Mouse (Mus musculus): ENCODE results near the gene Dok3. TPM values are rescaled to one million over a fixed set of nuclear protein-coding genes. Genes with fewer than 3 reads are reported as not detected.

Gene Dok3
- polyA plus RNA-seq, 1 experiment from 2014 or later: 3.4 TPM

- H3K9me3 ChIP-seq (ENCODE audit: control insufficient read depth, low read length): no peaks in the 10 kb centered on the region
- H3K36me3 ChIP-seq (ENCODE audit: control insufficient read depth, insufficient read depth, low read length): peaks cover 97% of the 10 kb centered on the region
- no peak overlapping the region for H3K27ac ChIP-seq (replicated peaks; ENCODE audit: low read depth, low read length)
- no peak overlapping the region for H3K4me3 ChIP-seq (replicated peaks; ENCODE audit: low read depth, low read length)
- no peak overlapping the region for H3K4me2 ChIP-seq (ENCODE audit: low read length)
- 93% methylated on average over 5 of the region's 5 CpGs for WGBS
- no peak for DNase-seq
- H3K9ac ChIP-seq (replicated peaks; ENCODE audit: low read length): no peak overlapping the region
- no peak for ATAC-seq (ENCODE audit: low FRiP score, low TSS enrichment)
- no peaks in the 10 kb centered on the region for H3K4me1 ChIP-seq (ENCODE audit: control insufficient read depth, insufficient read depth, low read length)
- no peaks in the 10 kb centered on the region for H3K27me3 ChIP-seq (ENCODE audit: control insufficient read depth, insufficient read depth, low read length)
These were observed 19.3 kb upstream of the Dok3 start for GRCm38 (mm10) chr13:55548426-55548825.

- H3K9ac ChIP-seq (replicated peaks; ENCODE audit: low read length): no peak overlapping the region
- H3K4me3 ChIP-seq (replicated peaks; ENCODE audit: low read depth, low read length): no peak overlapping the region
- H3K4me2 ChIP-seq (ENCODE audit: low read length): no peak overlapping the region
- no peak for ATAC-seq (ENCODE audit: low FRiP score, low TSS enrichment)
- H3K4me1 ChIP-seq (ENCODE audit: control insufficient read depth, insufficient read depth, low read length): no peaks in the 10 kb centered on the region
- H3K27me3 ChIP-seq (ENCODE audit: control insufficient read depth, insufficient read depth, low read length): no peaks in the 10 kb centered on the region
- no peak overlapping the region for H3K27ac ChIP-seq (replicated peaks; ENCODE audit: low read depth, low read length)
- no peak for DNase-seq
- H3K36me3 ChIP-seq (ENCODE audit: control insufficient read depth, insufficient read depth, low read length): peaks cover 97% of the 10 kb centered on the region
- H3K9me3 ChIP-seq (ENCODE audit: control insufficient read depth, low read length): no peaks in the 10 kb centered on the region
- 96% methylated on average over 2 of the region's 2 CpGs for WGBS
These were observed 18.8 kb upstream of the Dok3 start for GRCm38 (mm10) chr13:55547916-55548315.

GRCm38 (mm10) chr13:55544792-55545191, 15.7 kb upstream of the Dok3 start:
- 88% methylated on average over 6 of the region's 6 CpGs for WGBS
- DNase-seq (no peak), ATAC-seq (ENCODE audit: low FRiP score, low TSS enrichment) (no peak)
- H3K4me1 ChIP-seq (ENCODE audit: control insufficient read depth, insufficient read depth, low read length): no peaks in the 10 kb centered on the region
- H3K4me2 ChIP-seq (ENCODE audit: low read length): no peak overlapping the region
- H3K27me3 ChIP-seq (ENCODE audit: control insufficient read depth, insufficient read depth, low read length): no peaks in the 10 kb centered on the region
- peaks cover 100% of the 10 kb centered on the region for H3K36me3 ChIP-seq (ENCODE audit: control insufficient read depth, insufficient read depth, low read length)
- H3K27ac ChIP-seq (replicated peaks; ENCODE audit: low read depth, low read length): no peak overlapping the region
- no peak overlapping the region for H3K4me3 ChIP-seq (replicated peaks; ENCODE audit: low read depth, low read length)
- H3K9ac ChIP-seq (replicated peaks; ENCODE audit: low read length): no peak overlapping the region
- no peaks in the 10 kb centered on the region for H3K9me3 ChIP-seq (ENCODE audit: control insufficient read depth, low read length)

- 94% methylated on average over 8 of the region's 8 CpGs for WGBS
- Histone ChIP-seq H3K9me3 (ENCODE audit: control insufficient read depth, low read length) (no peaks in the 10 kb centered on the region), H3K4me2 (ENCODE audit: low read length) (no peak overlapping the region), H3K27me3 (ENCODE audit: control insufficient read depth, insufficient read depth, low read length) (no peaks in the 10 kb centered on the region), H3K9ac (replicated peaks; ENCODE audit: low read length) (no peak overlapping the region), H3K36me3 (ENCODE audit: control insufficient read depth, insufficient read depth, low read length) (peaks cover 100% of the 10 kb centered on the region), H3K27ac (replicated peaks; ENCODE audit: low read depth, low read length) (no peak overlapping the region), H3K4me3 (replicated peaks; ENCODE audit: low read depth, low read length) (no peak overlapping the region), H3K4me1 (ENCODE audit: control insufficient read depth, insufficient read depth, low read length) (no peaks in the 10 kb centered on the region)
- ATAC-seq (ENCODE audit: low FRiP score, low TSS enrichment): no peak
- no peak for DNase-seq
These were observed 14.4 kb upstream of the Dok3 start for GRCm38 (mm10) chr13:55543447-55543846.

- H3K9ac ChIP-seq (replicated peaks; ENCODE audit: low read length): no peak overlapping the region
- no peaks in the 10 kb centered on the region for H3K9me3 ChIP-seq (ENCODE audit: control insufficient read depth, low read length)
- no peak overlapping the region for H3K27ac ChIP-seq (replicated peaks; ENCODE audit: low read depth, low read length)
- no peak overlapping the region for H3K4me3 ChIP-seq (replicated peaks; ENCODE audit: low read depth, low read length)
- DNase-seq (no peak), ATAC-seq (ENCODE audit: low FRiP score, low TSS enrichment) (no peak)
- H3K27me3 ChIP-seq (ENCODE audit: control insufficient read depth, insufficient read depth, low read length): no peaks in the 10 kb centered on the region
- 97% methylated on average over 4 of the region's 4 CpGs for WGBS
- H3K36me3 ChIP-seq (ENCODE audit: control insufficient read depth, insufficient read depth, low read length): peaks cover 100% of the 10 kb centered on the region
- no peak overlapping the region for H3K4me2 ChIP-seq (ENCODE audit: low read length)
- H3K4me1 ChIP-seq (ENCODE audit: control insufficient read depth, insufficient read depth, low read length): no peaks in the 10 kb centered on the region
These were observed 13.8 kb upstream of the Dok3 start for GRCm38 (mm10) chr13:55542891-55543290.

- WGBS: 89% methylated on average over 2 of the region's 2 CpGs
- H3K4me2 ChIP-seq (ENCODE audit: low read length): no peak overlapping the region
- peaks cover 88% of the 10 kb centered on the region for H3K36me3 ChIP-seq (ENCODE audit: control insufficient read depth, insufficient read depth, low read length)
- no peaks in the 10 kb centered on the region for H3K4me1 ChIP-seq (ENCODE audit: control insufficient read depth, insufficient read depth, low read length)
- no peak overlapping the region for H3K9ac ChIP-seq (replicated peaks; ENCODE audit: low read length)
- no peak for DNase-seq
- no peak overlapping the region for H3K27ac ChIP-seq (replicated peaks; ENCODE audit: low read depth, low read length)
- no peaks in the 10 kb centered on the region for H3K27me3 ChIP-seq (ENCODE audit: control insufficient read depth, insufficient read depth, low read length)
- no peak overlapping the region for H3K4me3 ChIP-seq (replicated peaks; ENCODE audit: low read depth, low read length)
- no peaks in the 10 kb centered on the region for H3K9me3 ChIP-seq (ENCODE audit: control insufficient read depth, low read length)
- no peak for ATAC-seq (ENCODE audit: low FRiP score, low TSS enrichment)
These were observed 11.8 kb upstream of the Dok3 start for GRCm38 (mm10) chr13:55540933-55541332.

- Histone ChIP-seq H3K9me3 (ENCODE audit: control insufficient read depth, low read length) (no peaks in the 10 kb centered on the region), H3K4me3 (replicated peaks; ENCODE audit: low read depth, low read length) (peak within 1 kb of the TSS; percentile 79), H3K27ac (replicated peaks; ENCODE audit: low read depth, low read length) (peak within 1 kb of the TSS; percentile 82), H3K9ac (replicated peaks; ENCODE audit: low read length) (peak within 1 kb of the TSS; percentile 74), H3K4me2 (ENCODE audit: low read length) (peak within 1 kb of the TSS; percentile 94), H3K4me1 (ENCODE audit: control insufficient read depth, insufficient read depth, low read length) (peaks cover 9% of the 10 kb centered on the region), H3K36me3 (ENCODE audit: control insufficient read depth, insufficient read depth, low read length) (peaks cover 72% of the 10 kb centered on the region), H3K27me3 (ENCODE audit: control insufficient read depth, insufficient read depth, low read length) (no peaks in the 10 kb centered on the region)
- ATAC-seq (ENCODE audit: low FRiP score, low TSS enrichment): peak; percentile 96
- peak; percentile 99 for DNase-seq
- WGBS: 1% methylated on average over 70 of the region's 70 CpGs
These were observed 7.4 kb upstream of the Dok3 start, which contains the start of gene Ddx41 for GRCm38 (mm10) chr13:55536194-55537175. Ddx41 (minus strand) TSS chr13:55536658.

GRCm38 (mm10) chr13:55535796-55536193, 6.7 kb upstream of the Dok3 start:
- 17% methylated on average over 17 of the region's 17 CpGs for WGBS
- Histone ChIP-seq H3K4me2 (ENCODE audit: low read length) (peak overlapping the region; percentile 94), H3K4me3 (replicated peaks; ENCODE audit: low read depth, low read length) (peak overlapping the region; percentile 79), H3K27me3 (ENCODE audit: control insufficient read depth, insufficient read depth, low read length) (no peaks in the 10 kb centered on the region), H3K4me1 (ENCODE audit: control insufficient read depth, insufficient read depth, low read length) (peaks cover 9% of the 10 kb centered on the region), H3K9ac (replicated peaks; ENCODE audit: low read length) (peak overlapping the region; percentile 74), H3K27ac (replicated peaks; ENCODE audit: low read depth, low read length) (peak overlapping the region; percentile 82), H3K9me3 (ENCODE audit: control insufficient read depth, low read length) (no peaks in the 10 kb centered on the region), H3K36me3 (ENCODE audit: control insufficient read depth, insufficient read depth, low read length) (peaks cover 71% of the 10 kb centered on the region)
- ATAC-seq (ENCODE audit: low FRiP score, low TSS enrichment) (no peak; the same call in 1 of the 2 replicates), DNase-seq (no peak)

- Histone ChIP-seq H3K9ac (replicated peaks; ENCODE audit: low read length) (no peak overlapping the region; the same call in 1 of the 2 replicates), H3K4me2 (ENCODE audit: low read length) (peak overlapping the region; percentile 94), H3K4me1 (ENCODE audit: control insufficient read depth, insufficient read depth, low read length) (peaks cover 9% of the 10 kb centered on the region), H3K27ac (replicated peaks; ENCODE audit: low read depth, low read length) (no peak overlapping the region), H3K27me3 (ENCODE audit: control insufficient read depth, insufficient read depth, low read length) (no peaks in the 10 kb centered on the region), H3K9me3 (ENCODE audit: control insufficient read depth, low read length) (no peaks in the 10 kb centered on the region), H3K36me3 (ENCODE audit: control insufficient read depth, insufficient read depth, low read length) (peaks cover 71% of the 10 kb centered on the region), H3K4me3 (replicated peaks; ENCODE audit: low read depth, low read length) (peak overlapping the region; percentile 79)
- ATAC-seq (ENCODE audit: low FRiP score, low TSS enrichment) (no peak), DNase-seq (no peak)
- WGBS: 97% methylated on average over 15 of the region's 15 CpGs
These were observed 6.1 kb upstream of the Dok3 start for GRCm38 (mm10) chr13:55535191-55535590.
